Mouse (Mus musculus) lung, adult 2 months (tissue): ENCODE measurements around the gene Gnat2.

Source experiments
- CTCF ChIP-seq: fragments of 200-500 bp; IDR thresholded peaks from 2 replicates; pipeline ENCODE4 v1.5.1; 2011; ENCODE audit warnings: mild to moderate bottlenecking, low read length, control low read depth; ENCODE audit not compliant: insufficient read depth
- POLR2A ChIP-seq: fragments of 200-500 bp; IDR thresholded peaks from 2 replicates; pipeline ENCODE4 v1.6.1; 2011; ENCODE audit warnings: low read depth, mild to moderate bottlenecking, control low read depth, low read length, borderline replicate concordance; ENCODE audit errors: extremely low read depth

DNA sequence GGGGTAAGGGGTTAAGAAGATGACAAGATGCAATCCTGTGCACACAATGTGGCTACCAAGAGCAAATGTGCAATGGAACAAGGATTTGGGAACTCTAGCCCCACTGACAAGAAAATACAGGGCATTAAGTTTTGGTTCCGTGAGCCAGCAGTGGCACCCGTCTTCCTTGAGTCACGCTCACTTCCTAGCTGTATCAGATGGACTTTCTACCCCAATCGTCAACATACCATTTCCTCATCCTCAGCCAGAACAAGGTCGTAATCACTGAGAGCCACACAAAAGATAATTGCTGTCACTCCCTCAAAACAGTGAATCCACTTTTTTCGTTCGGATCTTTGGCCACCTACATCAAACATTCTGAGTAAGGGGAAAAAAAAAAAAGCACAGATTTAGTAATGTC, 19.7 kb downstream of the Gnat2 start:
- no peak for TF ChIP-seq CTCF
- no peak for TF ChIP-seq POLR2A
